Mouse (Mus musculus) left cerebral cortex, postnatal 4 days (tissue): Measurements from ENCODE around the gene Ntn1. TPM values are rescaled to one million over a fixed set of nuclear protein-coding genes. Genes with fewer than 3 reads are reported as not detected.

Source experiments
- DNase-seq: peaks from one replicate; pipeline ENCODE4 v3.0.0-alpha.2; 2022
- intact Hi-C: fragments of 180-260 bp; cut with DNase I; formaldehyde crosslinking; loops from one replicate; pipeline ENCODE4 v1.15.1; 2025
- total RNA-seq, 2 experiments: library from RNA; stranded (reverse); gene quantifications; 2 replicates each; pipeline ENCODE4 v1.2.3; 2021

The Ntn1 gene
- total RNA-seq, 2 experiments from 2014 or later = 10.6 to 14.7 TPM

DNA sequence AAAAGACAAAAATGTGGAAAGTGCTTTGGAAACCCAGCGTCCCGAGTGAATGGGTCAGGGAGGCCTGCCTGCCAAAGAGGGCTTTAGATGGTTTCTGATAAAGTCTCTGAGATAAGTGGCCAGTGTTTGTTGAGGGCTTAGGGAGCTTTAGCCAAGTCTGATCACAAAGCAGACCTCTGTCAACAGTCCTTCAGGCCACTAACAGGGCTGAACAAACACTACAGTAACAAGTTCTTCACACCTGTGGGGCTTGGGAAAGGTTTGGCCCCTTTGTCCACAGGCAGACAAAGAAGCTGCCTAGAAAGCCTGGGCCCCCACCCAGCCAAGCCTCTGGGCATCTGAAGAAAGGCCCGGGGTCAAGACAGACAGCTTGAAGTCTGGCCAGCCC, 114.9 kb downstream of the Ntn1 start:
- intact Hi-C loops = no loop called here
- no peak for DNase-seq

DNA sequence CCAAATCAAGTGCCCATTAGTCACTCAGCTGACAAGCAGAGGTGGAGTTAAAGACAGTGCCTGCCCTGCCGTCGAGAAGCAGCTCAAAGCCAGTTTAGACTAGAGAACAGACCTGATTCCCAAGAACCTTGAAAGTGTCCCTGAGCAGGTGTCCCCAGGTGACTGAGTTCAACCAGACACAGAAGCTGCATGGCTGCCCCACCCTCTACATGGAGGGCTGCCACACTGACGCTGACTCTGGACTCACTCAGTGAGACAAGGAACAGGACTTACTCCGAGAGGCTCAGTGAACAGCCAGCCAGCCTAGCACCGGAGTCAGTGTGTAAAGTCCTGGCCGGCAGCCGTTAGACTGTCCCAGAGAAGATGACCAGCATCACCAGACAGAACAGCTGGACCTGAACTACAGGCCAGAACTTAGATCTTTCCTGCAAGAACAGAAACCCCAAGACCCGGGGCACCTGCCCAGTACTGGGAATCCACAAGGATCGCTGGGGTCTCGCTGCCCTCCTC, 120.6 kb downstream of the Ntn1 start:
- intact Hi-C loops = no loop called here
- no peak for DNase-seq

DNA sequence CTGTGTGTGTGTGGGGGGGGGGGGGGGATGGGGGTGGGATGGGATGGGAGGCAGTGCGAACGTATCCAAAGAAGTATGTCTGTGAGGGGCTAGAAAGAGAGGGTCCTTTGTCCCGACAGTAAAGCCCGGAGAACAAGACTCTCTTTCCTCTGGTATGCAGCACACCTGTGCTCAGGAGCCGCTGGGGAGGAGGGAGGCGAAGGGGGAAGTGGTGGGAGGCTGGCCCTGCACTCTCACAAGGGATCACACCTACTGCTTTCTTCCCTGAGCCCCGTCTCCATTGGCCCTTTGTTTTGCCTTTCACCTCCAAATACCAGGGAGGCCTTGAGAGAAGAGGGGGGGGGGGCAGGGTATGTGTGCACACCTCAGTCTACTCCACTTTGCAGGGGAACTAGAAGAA, 123.7 kb downstream of the Ntn1 start:
- intact Hi-C loops = no loop called here
- no peak for DNase-seq

DNA sequence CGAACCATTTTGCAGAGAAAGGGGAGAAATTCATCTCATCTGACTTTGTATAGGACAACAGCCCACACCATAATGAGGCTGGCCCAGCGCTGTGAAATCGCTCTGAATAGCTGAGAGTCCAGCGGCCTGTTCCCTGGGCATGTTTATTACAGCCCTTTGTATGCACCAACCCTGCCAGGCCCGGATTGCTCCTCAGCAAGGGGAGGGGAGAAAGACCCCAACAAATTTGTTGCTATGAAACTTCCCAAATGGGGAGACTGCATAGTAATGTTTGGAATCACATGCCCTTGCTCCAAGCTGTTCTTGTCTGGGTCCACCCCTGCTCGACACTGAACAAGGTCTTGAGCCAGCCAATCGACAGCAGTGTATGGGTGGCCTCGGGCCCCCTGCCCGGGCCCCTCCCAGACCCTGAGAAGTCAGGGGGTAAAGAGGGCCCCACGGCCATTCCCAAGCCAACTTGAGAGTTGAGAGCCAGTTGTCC, 126.3 kb downstream of the Ntn1 start:
- DNase-seq = peak; percentile 51
- intact Hi-C loops = no loop called here

DNA sequence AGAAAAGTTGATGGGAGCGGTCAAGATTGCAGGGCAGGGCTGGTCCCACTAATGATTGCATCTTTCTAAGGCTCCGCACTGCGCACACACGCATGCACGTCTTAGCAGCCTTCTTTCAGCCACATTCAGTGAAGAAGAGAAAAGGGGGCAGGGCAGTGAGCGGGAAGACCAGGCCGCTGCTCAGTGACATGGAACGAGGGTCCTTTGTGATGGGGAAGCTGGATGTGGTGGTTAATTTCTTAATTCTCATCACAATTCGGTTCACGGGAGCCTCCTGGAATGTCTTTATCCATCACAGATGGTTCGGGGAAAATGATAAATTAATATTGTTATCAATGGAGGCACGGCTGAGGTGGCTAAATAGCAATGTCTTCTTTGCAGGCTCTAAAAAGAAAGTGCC, 126.8 kb downstream of the Ntn1 start:
- intact Hi-C loops = no loop called here
- no peak for DNase-seq

DNA sequence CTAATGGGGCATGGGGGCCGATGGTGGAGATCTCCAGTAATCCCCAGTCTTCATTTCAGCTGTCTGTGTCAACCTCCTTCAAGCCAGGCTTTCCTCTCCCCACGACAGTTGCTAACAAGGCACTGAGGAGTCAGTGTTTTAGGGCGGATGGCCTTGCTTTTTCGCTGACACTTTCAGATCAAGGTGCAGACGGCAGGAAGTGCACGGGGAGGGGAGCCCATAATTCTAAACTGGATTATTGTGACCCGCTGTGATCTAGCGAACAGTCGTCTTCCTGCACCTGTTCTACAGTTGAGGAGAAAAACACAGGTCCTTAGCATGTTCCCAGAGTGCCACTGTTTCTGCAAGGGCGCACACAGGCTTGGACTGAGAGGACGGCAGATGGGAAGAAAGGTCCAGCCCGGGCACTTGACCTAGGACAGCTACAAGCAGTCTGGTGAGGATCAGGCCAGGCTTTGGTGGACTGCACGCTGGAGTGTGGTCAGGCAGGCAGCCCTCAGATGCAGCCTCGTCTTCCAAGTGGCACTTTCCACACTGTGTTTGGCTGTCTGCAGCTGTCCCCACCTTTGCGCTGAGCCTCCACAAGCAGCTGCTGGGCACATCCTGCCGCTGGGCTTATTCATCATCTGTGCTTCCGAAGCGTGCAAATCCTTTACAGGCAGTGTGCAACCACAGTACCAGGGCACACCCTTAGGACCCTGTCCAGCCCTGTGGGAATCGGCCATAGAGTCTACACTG, 129.7 kb downstream of the Ntn1 start:
- no peak for DNase-seq

DNA sequence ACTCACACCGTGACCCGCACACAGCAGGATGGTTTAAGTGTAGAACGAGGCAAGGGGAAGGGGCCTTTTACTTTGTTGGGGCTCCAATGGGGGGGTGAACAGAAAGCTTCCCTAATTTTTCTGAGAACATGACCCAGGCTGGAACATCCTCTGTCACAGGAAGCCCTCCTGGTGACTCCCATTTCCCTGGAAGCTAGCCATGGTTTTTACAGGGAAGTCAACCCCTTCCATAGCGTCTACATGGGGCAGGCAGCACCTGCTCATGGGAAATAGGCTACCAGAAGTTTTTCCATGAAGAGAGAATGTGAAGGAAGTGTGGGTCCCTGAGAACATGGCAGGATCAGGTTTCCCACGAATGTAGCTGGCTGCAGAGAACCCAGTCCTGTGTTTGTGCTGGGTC, 136.3 kb downstream of the Ntn1 start:
- intact Hi-C loops = no loop called here
- DNase-seq = no peak

More for the DNA sequence above, 129.7 kb downstream of the Ntn1 start:
- intact Hi-C loops = no loop called here

DNA sequence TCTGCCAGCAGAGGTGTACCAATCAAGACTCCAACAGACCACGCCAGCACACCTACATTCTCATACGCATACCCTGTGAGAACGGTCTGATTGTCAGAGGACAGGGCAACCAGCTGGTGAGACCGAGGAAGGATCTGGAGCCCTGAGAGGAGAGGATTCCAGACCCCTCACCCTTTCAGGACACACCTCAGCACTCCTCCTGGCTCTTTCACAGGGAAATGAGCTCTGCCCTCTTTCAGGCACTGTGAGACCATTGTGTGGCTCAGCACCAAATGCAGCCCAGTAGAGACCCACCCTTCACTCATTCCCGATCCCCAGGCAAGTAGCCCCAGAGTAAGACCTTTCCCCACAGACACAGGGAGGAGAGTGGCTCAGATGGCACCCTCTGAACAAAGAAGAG, 137.5 kb downstream of the Ntn1 start:
- intact Hi-C loops = no loop called here

DNA sequence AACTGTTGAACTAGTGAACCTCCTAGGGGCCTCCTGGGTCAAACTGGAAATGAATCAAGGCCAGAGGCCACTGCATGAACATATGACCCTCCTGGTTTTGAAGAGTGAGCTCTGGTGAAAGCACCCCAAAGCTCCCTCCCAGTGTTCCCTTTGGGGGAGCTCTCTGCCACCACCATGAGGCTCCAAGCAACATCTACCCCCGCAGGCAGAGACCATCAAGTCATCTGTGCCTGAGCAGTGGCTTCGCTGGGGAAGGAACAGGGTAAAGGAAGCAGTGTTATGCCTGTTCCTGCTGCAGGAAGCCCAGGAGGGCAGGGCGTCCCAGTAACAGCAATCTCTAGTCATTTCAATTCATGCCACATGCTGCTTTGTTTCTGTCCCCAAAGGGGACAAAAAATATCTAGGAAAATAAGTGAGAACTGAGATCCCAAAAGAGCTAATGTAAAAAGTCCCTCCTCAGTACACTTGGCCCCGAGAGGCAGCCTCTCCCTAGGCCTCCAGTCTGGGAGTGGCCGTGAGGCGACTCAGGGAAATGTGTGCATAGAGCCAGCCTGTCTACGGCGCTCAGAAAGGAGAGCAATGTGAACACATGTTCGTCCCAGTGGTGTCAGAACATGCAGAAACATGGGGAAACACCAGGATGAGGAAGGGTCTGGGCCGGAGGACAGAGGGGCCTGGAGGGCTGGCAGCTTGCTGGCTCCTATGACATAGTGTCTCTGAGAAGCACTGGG, 139.3 kb downstream of the Ntn1 start:
- intact Hi-C loops = no loop called here
- DNase-seq = no peak

More for the DNA sequence above, 137.5 kb downstream of the Ntn1 start:
- DNase-seq = no peak

DNA sequence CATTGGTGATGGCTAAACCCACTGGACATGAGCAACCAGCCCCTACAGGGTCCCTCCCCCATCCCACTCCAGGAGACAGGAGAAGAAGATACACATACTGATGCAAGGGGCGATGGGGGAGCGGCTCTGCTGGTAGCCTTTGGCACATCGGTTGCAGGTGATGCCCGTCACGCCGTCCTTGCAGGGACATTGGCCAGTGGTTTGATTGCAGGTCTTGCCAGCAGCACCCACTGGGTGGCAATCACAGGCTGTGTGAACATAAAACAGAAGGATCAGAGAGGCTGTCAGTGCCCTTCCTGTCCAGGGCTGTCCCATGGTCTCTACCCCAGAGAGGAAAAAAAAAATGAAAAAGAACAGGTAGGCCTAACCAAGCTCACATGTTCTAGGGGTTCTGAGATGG, 140.2 kb downstream of the Ntn1 start:
- intact Hi-C loops = no loop called here

DNA sequence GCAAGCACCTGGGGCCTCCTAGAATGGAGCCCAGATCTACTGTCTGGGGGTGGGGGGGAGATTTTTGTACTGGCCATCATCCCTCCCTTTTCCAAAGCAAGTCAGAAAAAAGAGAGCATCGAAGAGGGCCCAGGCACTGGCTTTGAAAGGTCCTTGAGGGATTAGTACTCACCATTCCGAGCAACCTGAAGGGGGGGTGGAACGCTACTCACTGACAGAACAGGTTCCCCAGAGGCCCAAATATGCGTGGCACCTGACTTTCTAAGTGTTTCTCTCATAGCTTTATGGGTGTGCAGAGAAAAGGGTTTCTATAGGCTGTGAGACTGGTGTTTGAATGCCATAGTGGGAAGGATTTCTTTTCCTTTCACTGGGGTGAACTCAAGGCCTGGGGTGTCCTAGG, 142.1 kb downstream of the Ntn1 start:
- DNase-seq = no peak

More for the DNA sequence above, 140.2 kb downstream of the Ntn1 start:
- DNase-seq = no peak

DNA sequence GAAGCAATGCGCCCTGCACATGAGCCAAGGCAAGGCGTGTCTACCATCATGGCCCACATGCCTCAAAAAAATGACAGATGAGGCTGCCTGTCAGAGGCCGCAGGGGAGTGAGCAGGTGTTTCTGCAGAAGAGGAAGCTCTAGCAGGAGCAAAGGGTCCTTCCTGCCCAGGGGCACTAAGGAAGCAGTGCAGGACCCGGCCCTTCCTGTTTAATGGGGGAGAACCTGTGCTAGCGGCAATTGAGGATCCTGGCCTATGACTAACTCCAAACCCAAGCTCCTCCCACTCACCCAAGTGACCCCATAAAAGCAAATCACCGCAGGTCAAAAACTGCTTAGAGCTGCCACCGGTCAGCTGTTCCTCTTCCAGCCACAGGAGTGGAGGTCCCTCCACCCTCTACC, 147.1 kb downstream of the Ntn1 start:
- DNase-seq = no peak
- intact Hi-C loops = no loop called here

More for the DNA sequence above, 142.1 kb downstream of the Ntn1 start:
- intact Hi-C loops = no loop called here

DNA sequence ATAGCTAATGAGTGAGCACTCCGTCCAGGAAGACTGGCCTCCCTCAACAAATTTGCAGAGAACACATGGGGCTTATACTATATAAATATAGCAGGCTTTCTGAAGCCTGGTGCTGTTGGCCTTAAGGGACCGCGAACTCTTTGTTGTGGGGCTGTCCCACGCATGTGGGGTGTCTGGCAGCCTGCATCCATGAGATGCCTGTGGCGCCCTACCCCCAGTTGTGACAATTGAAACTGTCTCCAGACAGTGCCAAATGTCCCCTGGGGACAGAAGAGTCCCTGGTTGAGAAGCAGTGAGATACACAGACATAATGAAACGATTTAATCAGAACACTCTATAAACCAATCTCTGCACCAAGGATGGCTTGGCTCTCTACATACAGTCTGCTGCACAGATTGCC, 150.5 kb downstream of the Ntn1 start:
- intact Hi-C loops = no loop called here

DNA sequence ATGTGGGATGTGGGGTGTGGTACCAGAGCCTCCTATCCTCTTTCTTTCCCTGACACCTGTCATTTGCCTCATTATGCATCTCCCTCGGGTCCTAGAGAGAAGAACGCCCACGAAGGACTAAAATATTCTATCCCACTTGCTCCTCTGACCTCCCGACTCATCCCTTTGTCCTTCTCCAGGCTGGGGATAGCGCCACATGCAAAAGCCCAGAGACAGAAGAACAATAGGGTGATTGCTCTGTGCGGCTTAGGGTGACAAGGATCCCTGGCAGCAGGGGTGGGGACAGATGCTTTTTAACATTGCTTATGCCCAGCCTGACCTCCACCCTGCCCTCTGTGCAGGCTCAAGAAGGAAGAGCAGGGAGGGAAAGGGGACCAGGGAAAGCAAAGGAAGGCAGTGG, 152.7 kb downstream of the Ntn1 start:
- DNase-seq = no peak
- intact Hi-C loops = no loop called here

More for the DNA sequence above, 150.5 kb downstream of the Ntn1 start:
- no peak for DNase-seq

DNA sequence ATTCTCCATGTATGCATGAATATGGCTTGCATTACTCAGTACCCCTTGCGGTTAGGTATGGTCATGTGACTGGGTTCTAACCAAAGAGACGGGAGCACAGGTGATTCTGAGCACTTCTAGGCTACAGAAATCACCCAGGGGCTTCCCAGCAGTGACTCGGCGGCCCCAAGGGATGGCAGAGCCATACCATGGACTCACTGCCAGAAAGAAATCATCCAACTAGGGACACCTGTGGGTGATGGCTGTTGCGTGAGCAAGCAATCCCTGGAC, 155.7 kb downstream of the Ntn1 start:
- DNase-seq = no peak
- intact Hi-C loops = no loop called here

DNA sequence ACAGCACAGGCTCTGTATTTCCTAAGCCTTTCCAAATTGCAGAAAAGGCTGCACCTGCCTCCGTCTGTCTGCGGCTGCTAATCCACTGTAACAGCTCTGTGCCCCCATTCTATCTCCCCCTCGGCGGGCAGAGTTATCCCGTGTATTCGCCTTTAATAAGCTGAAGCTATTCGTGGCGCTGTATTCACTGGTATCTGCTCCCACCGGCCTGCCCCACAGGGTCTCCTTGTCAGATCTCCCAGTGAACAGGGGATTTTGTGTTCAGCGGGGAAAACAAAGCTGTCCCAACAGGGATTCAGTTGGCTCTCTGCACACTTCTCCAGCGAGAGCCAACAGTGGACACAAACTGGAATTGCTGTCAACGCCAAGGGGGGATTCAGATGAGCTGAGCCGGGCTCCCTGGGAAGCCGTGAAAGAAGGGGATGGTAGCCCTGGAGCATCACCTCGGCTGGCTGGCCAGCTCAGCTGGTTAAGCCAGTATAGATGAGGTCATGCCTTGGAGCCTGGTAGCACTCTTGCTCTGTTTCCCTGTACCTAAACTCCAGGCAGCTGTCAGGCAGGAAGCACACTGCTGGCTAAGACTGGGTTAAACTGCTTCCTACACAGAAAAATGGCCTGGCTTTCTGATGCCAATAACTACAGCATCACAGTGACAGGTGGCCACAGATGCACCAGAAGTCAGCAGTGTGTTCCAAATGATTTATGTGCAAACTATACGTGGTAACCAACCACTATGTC, 156.2 kb downstream of the Ntn1 start:
- intact Hi-C loops = no loop called here
- DNase-seq = peak; percentile 70

DNA sequence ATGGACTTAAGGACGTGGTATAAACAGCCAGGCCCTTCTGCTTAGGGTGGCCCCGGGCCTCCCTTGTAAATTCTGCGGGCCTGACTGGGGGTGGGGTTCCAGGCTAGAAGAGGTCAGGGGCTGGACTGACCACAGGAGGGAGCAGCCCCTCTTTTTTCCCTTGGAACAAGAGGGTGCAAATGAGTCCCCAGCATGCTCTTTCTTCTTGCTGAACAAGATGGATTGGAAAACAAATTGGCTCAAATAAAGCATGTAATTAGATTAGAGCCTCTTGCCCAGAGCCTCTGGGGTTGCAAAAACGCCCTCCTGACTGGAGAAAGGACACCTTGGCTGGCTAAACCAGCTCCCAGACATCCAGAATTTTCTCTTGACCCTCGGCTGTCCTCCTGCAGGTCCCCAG, 160.9 kb downstream of the Ntn1 start:
- intact Hi-C loops = no loop called here
- DNase-seq = no peak

DNA sequence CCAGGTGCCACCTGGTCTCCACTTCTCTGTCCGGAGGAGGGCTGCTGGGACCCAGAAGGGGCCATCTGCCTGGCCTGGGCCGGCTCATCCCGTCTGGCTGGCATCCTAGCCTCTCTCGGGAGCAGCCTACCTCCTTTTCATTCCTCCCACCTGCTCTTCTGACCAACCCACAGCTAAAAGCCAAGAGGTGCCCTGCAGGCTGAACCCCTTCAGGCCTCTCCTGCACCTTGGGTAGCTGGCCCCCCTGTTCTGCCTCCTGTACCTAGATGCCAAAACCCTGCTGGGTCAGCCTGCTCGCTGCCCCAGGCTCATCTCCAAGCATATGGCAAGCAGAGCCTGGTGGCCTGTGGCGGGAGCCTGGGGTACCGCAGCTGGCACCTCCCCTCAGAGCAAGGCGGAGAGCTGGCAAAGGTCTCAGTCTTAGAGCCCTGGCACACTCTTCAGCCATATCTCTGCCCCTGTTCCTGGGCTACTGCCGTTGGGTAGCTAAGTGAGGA, 167.1 kb downstream of the Ntn1 start:
- intact Hi-C loops = no loop called here
- DNase-seq = peak; percentile 93

DNA sequence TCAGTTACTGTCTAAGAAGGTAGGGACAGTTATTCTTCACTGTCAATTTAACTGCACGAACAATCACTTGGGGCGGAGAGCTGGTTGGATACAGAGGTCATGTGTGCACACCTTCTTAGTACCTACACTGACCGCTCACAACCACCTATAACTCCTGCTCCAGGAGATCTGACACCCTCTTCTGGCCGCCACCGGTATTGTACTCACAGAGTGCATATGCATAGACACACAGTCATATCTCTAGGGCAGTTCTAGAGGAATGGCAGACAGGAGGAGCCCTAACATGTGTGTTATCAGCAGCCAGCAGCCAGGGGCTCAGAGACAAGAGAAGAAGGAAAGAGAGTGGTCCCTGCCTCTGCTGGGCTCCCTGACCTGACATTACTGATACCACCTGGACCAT, 169.1 kb downstream of the Ntn1 start:
- intact Hi-C loops = no loop called here
- DNase-seq = no peak

DNA sequence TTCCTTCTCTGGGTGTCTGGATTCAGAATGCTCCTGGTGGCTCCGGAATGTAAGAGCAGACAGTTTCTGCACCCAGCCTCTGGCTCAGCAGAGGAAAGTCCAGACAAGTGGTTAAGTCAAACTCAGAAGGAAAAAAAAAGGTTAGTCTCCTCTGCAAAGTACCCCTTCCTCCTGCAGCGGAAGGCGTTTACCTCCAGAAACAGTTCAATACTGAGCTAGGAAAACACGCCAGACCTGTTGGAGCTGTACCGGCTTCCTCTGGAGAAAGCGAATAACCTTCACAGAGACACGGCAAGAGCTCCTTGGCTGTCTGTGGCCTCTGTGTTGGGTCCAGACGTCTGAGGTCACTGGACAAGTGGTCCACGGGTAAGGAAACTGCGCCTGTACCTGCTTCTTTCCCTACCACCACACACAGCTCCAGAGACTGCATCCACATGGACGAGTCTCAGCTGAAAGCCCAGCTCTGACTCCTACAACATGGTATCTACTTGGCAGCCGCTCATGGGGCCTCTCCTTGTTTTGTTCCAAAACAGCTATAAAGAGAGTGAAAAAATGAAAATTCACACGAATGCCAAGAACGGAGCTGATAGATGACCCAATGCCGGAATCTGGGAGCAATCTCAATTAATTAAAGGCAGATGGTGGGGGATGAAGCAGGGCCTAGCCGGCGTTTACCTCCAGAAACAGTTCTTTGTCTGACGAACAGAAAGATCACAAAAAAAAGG, 171.5 kb downstream of the Ntn1 start:
- DNase-seq = no peak
- intact Hi-C loops = no loop called here

DNA sequence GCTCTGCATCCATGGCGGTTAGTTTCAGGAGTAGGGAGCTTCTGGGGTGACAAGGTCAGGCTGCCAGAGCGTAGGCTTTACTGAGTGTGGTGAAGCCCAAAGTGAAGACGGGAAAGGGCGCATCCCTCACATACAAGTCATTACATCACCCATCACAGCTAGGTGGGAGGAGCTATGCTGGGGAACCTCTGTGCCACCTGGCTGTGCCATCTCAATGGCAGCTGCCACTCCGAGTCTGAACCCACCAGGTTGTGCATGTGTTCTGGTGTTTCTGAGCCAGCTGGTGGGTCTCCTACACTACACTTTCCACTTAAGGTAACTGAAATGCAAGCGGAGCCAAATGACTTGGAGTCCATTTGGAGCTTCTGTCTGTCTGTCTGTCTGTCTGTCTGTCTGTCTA, 172.8 kb downstream of the Ntn1 start:
- no peak for DNase-seq
- intact Hi-C loops = no loop called here
